Mouse (Mus musculus): ENCODE measurements around the gene Hsd3b1. TPM values are rescaled to one million over a fixed set of nuclear protein-coding genes. Genes with fewer than 3 reads are reported as not detected.
"Not testable (repeated sequence)": the region's sequence is repeated elsewhere in the genome, so short reads cannot be mapped to it uniquely, and the experiment has no call there.

The Hsd3b1 gene
- total RNA-seq, 1 experiment from 2014 or later: not detected

DNA sequence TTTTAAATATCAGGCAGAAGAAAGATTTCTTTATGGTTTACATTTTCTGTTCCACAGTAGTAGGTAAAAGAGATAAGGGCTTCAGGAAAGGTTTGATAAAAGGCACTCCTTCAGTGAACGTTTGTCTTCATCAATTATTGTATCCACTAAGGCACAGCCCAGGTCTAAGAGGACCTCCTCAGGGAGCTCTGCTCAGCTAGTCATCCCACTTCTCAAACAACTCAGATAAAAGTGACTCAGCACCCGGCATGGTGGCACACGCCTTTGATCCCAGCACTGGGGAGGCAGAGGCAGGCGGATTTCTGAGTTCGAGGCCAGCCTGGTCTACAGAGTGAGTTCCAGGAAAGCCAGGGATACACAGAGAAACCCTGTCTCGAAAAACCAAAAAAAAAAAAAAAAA, 46.9 kb downstream of the Hsd3b1 start:
- not testable (repeated sequence) for ATAC-seq (ENCODE audit: extremely low read depth, insufficient number of reproducible peaks, low FRiP score, poor library complexity, severe bottlenecking)

DNA sequence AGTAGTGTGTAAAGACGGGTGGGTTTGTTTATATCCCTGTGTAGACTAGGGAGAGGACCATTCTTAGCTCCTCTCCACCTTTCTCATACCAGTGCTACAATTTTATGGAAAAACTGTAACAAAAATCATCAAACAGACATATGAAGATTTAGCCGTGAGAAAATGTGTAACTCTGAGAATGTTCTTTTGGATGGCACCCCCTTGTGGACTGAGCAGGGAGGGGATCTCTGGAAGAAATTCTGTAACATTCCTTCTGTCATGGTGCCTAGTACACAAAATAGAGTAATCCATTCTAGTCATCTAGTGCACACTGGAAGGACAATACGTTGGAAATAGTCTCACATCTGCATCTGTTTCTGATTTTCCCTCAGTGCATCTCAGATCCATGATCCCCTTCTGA, 54.6 kb downstream of the Hsd3b1 start:
- ATAC-seq (ENCODE audit: extremely low read depth, insufficient number of reproducible peaks, low FRiP score, poor library complexity, severe bottlenecking): not testable (repeated sequence)

Other genes with a start within 250 kb of the Hsd3b1 start
- not detected in 2 replicates for gene Hsd3b5, start 229.5 kb downstream of the Hsd3b1 start, total RNA-seq (2017)
- 0.12 TPM in 2 replicates for gene Hsd3b2, start 135.3 kb downstream of the Hsd3b1 start, total RNA-seq (2017)
- not detected in 2 replicates for gene Hsd3b3, start 96.7 kb downstream of the Hsd3b1 start, total RNA-seq (2017)
- gene Hsd3b6, start 45.4 kb downstream of the Hsd3b1 start, total RNA-seq (2017): not detected in 2 replicates
- gene Hao2, start 33.4 kb upstream of the Hsd3b1 start, total RNA-seq (2017): not detected in 2 replicates

Data from neutrophil, adult 5-6 weeks (primary cell).